In the genomic region with DNA sequence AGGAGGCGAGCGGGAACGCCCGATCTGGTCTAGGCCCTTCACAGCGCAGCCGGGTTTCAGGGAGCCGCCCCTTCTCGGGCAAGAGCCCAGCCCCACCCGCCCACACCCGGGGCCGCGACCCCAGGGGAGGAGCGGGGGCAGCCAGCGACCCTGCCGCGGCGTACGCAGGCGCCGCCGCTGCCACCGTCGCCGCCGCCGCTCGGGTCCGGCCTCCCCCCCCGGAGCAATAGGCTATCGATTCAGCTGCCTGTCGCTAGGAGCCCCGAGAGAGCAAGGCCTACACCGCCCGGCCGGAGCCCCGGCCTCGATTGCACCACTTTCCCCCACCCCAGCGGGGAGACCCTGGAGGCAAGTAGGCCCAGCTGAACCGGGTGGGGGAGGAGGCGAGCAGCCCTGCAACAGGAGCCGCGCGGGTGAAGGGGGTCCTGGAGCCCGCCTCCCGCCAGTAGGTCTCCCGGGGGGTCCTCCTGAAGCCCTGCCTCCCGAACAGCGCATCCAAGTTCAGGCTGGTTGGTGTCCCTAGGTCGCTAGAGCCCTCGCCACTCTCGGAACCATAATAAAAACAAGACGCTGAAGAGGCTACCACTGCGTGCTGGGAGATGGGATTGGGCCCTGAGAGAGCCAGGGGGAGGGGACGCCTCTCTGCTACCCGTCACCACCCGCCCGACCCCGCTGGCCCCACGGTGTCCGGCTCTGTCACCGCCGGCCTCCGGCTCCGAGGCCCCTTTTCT, we compare ENCODE assay signal across 8 mouse cellular contexts. TPM values are rescaled to one million over a fixed set of nuclear protein-coding genes. Genes with fewer than 3 reads are reported as not detected.
A peak's percentile ranks its signal among the peaks of the same experiment; 100 is the strongest.
DNase-seq lines count a peak whose midpoint lies in the region; ATAC-seq and TF ChIP-seq lines count a peak whose summit lies in the region.

No protein-coding gene starts in this region.

- H3K27ac ChIP-seq in heart, embryonic 12.5 days (ENCODE audit: poor library complexity, severe bottlenecking): peak overlapping the region; percentile 97
- peak overlapping the region; percentile 98 for H3K27ac ChIP-seq in kidney, embryonic 16.5 days (ENCODE audit: low read length)
- peak overlapping the region; percentile 97 for H3K27ac ChIP-seq in midbrain, postnatal 0 days (ENCODE audit: low read depth, low read length)

- under 1% methylated on average over 48 of the region's 64 CpGs for WGBS in heart, embryonic 12.5 days
- WGBS in kidney, embryonic 16.5 days: under 1% methylated on average over 54 of the region's 64 CpGs
- WGBS in midbrain, postnatal 0 days: 2% methylated on average over 26 of the region's 64 CpGs

- ATAC-seq in erythroblast, adult 5-6 weeks (replicated peaks; ENCODE audit: low FRiP score, poor library complexity, severe bottlenecking): peak; percentile 60
- ATAC-seq in heart, embryonic 12.5 days (ENCODE audit: insufficient number of reproducible peaks, low FRiP score): peak; percentile 81
- peak; percentile 84 for ATAC-seq in kidney, embryonic 16.5 days (ENCODE audit: low FRiP score, low TSS enrichment)
- peak; percentile 80 for ATAC-seq in midbrain, postnatal 0 days (ENCODE audit: low FRiP score)

- no peak for TF ChIP-seq CTCF in C2C12 (IDR thresholded peaks at IDR 0.05; ENCODE audit: control insufficient read depth, insufficient read depth, insufficient read length)
- TF ChIP-seq CTCF in midbrain, postnatal 0 days (IDR thresholded peaks at IDR 0.05): peak; percentile 35

- no peaks in the 10 kb centered on the region for H3K27me3 ChIP-seq in C2C12 (ENCODE audit: control insufficient read depth, insufficient read depth, insufficient read length)
- no peaks in the 10 kb centered on the region for H3K27me3 ChIP-seq in heart, embryonic 12.5 days (replicated peaks)
- H3K27me3 ChIP-seq in kidney, embryonic 16.5 days (ENCODE audit: insufficient read depth, low read length): no peaks in the 10 kb centered on the region
- H3K27me3 ChIP-seq in midbrain, postnatal 0 days (ENCODE audit: insufficient read depth, low read length): no peaks in the 10 kb centered on the region

- peak; percentile 85 for DNase-seq in brain, adult 2 months (ENCODE audit: low read depth, low spot score)
- DNase-seq in liver: peak; percentile 78
- DNase-seq in midbrain, postnatal 0 days (ENCODE audit: low spot score): peak; percentile 76
- DNase-seq in spleen, postnatal 10 days (ENCODE audit: low spot score in 2 of 2): peak; percentile 69 to 81

- H3K9me3 ChIP-seq in heart, embryonic 12.5 days (replicated peaks): no peaks in the 10 kb centered on the region
- H3K9me3 ChIP-seq in kidney, embryonic 16.5 days (ENCODE audit: low read length): no peaks in the 10 kb centered on the region
- H3K9me3 ChIP-seq in midbrain, postnatal 0 days (ENCODE audit: low read length): no peaks in the 10 kb centered on the region

- peak overlapping the region; percentile 98 for H3K9ac ChIP-seq in heart, embryonic 12.5 days
- H3K9ac ChIP-seq in kidney, embryonic 16.5 days (replicated peaks; ENCODE audit: low read length): peak overlapping the region; percentile 95
- H3K9ac ChIP-seq in midbrain, postnatal 0 days (replicated peaks; ENCODE audit: low read length, poor library complexity, severe bottlenecking): peak overlapping the region; percentile 96

- peaks cover 45% of the 10 kb centered on the region for H3K79me2 ChIP-seq in C2C12 (ENCODE audit: control insufficient read depth, insufficient read depth)

- peaks cover 14% of the 10 kb centered on the region for H3K4me1 ChIP-seq in heart, embryonic 12.5 days (replicated peaks)
- H3K4me1 ChIP-seq in kidney, embryonic 16.5 days (ENCODE audit: insufficient read depth, low read length): peaks cover 19% of the 10 kb centered on the region
- 0 out of 2 replicates have a peak, but pooled peaks cover 4% of the 10 kb centered on the region for H3K4me1 ChIP-seq in midbrain, postnatal 0 days (ENCODE audit: insufficient read depth, low read length)

- H3ac ChIP-seq in C2C12 (ENCODE audit: control insufficient read depth, insufficient read length, low read depth): peak overlapping the region; percentile 85

- H3K79me3 ChIP-seq in C2C12 (ENCODE audit: low read depth): peaks cover 28% of the 10 kb centered on the region

- peak overlapping the region; percentile 70 for H3K4me2 ChIP-seq in heart, embryonic 12.5 days
- peak overlapping the region; percentile 77 for H3K4me2 ChIP-seq in kidney, embryonic 16.5 days (replicated peaks; ENCODE audit: low read depth, low read length)
- H3K4me2 ChIP-seq in midbrain, postnatal 0 days (ENCODE audit: low read depth, low read length, poor library complexity, severe bottlenecking): peak overlapping the region; percentile 71

- H3K4me3 ChIP-seq in C2C12 (ENCODE audit: insufficient read depth, poor library complexity, severe bottlenecking): peak overlapping the region; percentile 69
- peak overlapping the region; percentile 90 for H3K4me3 ChIP-seq in heart, embryonic 12.5 days
- peak overlapping the region; percentile 93 for H3K4me3 ChIP-seq in kidney, embryonic 16.5 days (ENCODE audit: low read length)
- H3K4me3 ChIP-seq in midbrain, postnatal 0 days (ENCODE audit: low read depth, low read length): peak overlapping the region; percentile 93

- H3K36me3 ChIP-seq in C2C12 (ENCODE audit: control insufficient read depth, insufficient read depth): peaks cover 3% of the 10 kb centered on the region
- H3K36me3 ChIP-seq in heart, embryonic 12.5 days: 0 out of 2 replicates have a peak, but pooled peaks cover 8% of the 10 kb centered on the region
- H3K36me3 ChIP-seq in kidney, embryonic 16.5 days (ENCODE audit: insufficient read depth, low read length): no peaks in the 10 kb centered on the region
- H3K36me3 ChIP-seq in midbrain, postnatal 0 days (ENCODE audit: insufficient read depth, low read length): no peaks in the 10 kb centered on the region

TF ChIP-seq in C2C12, 6 proteins besides CTCF, POLR2A, EP300 and RAD21:
- TF ChIP-seq FOSL1 (IDR thresholded peaks at IDR 0.05; ENCODE audit: insufficient read depth, low read length, poor library complexity, severe bottlenecking): no peak
- no peak for TF ChIP-seq CEBPB (IDR thresholded peaks at IDR 0.05; ENCODE audit: low read depth)
- TF ChIP-seq MYOG (IDR thresholded peaks at IDR 0.05; ENCODE audit: control insufficient read depth, extremely low read depth, insufficient read length): no peak
- no peak for TF ChIP-seq MAX (IDR thresholded peaks at IDR 0.05)
- TF ChIP-seq USF1 (IDR thresholded peaks at IDR 0.05; ENCODE audit: low read depth): no peak

RNA-seq across cellular contexts. Expression of a gene that starts 1.3 kb away (rescaled TPM):
- polyA plus RNA-seq in C2C12 (2012; fragmentation: generic; extraction: Trizol): 7.8 TPM
- total RNA-seq in erythroblast, adult 5-6 weeks (2015; ENCODE audit: low replicate concordance): 0.19 and 1.9 TPM in 2 replicates
- 4.3 TPM in 2 replicates for total RNA-seq in erythroblast, adult 5-6 weeks (2017; ENCODE audit: low replicate concordance)
- 14.7 and 15.1 TPM in 2 replicates for polyA plus RNA-seq in heart, embryonic 12.5 days (2016; fragmentation: Nextera tagmentation; extraction: Ambion mirVana)
- 12.7 and 13.1 TPM in 2 replicates for polyA plus RNA-seq in kidney, embryonic 16.5 days (2015; fragmentation: Nextera tagmentation; extraction: Ambion mirVana)
- 71.6 and 97.6 TPM in 2 replicates for total RNA-seq in midbrain, postnatal 0 days (2014; rRNA removed)
- polyA plus RNA-seq in midbrain, postnatal 0 days (2015; fragmentation: Nextera tagmentation; extraction: Ambion mirVana): 17.6 and 19.4 TPM in 2 replicates

RNA-seq across cellular contexts. Expression of a gene that starts 27.8 kb away (rescaled TPM):
- 5.2 TPM for polyA plus RNA-seq in C2C12 (2012; fragmentation: generic; extraction: Trizol)
- 1.7 and 1.9 TPM in 2 replicates for total RNA-seq in erythroblast, adult 5-6 weeks (2015; ENCODE audit: low replicate concordance)
- 3.1 and 4.2 TPM in 2 replicates for total RNA-seq in erythroblast, adult 5-6 weeks (2017; ENCODE audit: low replicate concordance)
- 19.6 and 21.9 TPM in 2 replicates for polyA plus RNA-seq in heart, embryonic 12.5 days (2016; fragmentation: Nextera tagmentation; extraction: Ambion mirVana)
- 31.2 and 34.8 TPM in 2 replicates for polyA plus RNA-seq in kidney, embryonic 16.5 days (2015; fragmentation: Nextera tagmentation; extraction: Ambion mirVana)
- total RNA-seq in midbrain, postnatal 0 days (2014; rRNA removed): 40.0 and 43.1 TPM in 2 replicates
- polyA plus RNA-seq in midbrain, postnatal 0 days (2015; fragmentation: Nextera tagmentation; extraction: Ambion mirVana): 31.5 and 32.7 TPM in 2 replicates

Comparison
In these comparisons a context has a peak if more than half of its experiments do, and no peak if none do; other contexts are left out.
1. Peak in every context shown above with its lines: DNase-seq, ATAC-seq, H3K4me3 ChIP-seq and H3K27ac ChIP-seq.